ENCODE assay signal across 13 mouse cellular contexts in the genomic region with DNA sequence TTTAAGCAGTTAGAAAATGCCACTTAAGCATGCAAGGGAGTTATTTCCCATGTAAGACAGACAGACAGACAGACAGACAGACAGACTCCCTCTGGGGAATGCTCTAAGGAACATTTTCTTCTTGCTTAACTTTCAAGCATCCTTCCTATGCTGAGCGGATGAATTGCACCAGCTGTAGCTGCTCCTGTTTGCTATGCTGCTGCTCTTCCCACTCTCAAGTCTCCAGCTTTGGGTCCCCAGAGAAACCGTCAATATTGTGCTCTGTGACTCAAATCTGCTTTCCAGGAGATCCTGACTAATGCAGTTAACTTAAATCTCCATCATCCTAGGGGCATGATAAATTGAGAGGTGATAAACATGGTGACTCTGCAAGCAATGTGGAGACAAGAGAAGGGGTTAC.
"Had no signal": no experiment of that assay in that cellular context is flagged by ENCODE, and none has a peak within 500 bp of the region (broad histone marks: within the 10 kb centered on the region; RNA-seq: fewer than 3 reads in every experiment).

No protein-coding gene starts in this region.

- DNase-seq: lung, adult 18-20 months; lung, embryonic 14.5 days; lung, postnatal 10 days; lung, postnatal 4 days; midbrain, embryonic 14.5 days; retina, postnatal 1 day; right cerebral cortex, postnatal 14 days; right cerebral cortex, postnatal 4 days; spleen, adult 18-20 months; thymus, adult 18-20 months; thymus, postnatal 14 days; thymus, postnatal 36 days had no signal

- ATAC-seq: midbrain, embryonic 16.5 days had no signal
